Mouse (Mus musculus): Measurements from ENCODE around the gene Olfr631.
A peak's percentile ranks its signal among the peaks of the same experiment; 100 is the strongest.
"Not testable (repeated sequence)": the region's sequence is repeated elsewhere in the genome, so short reads cannot be mapped to it uniquely, and the experiment has no call there.

The Olfr631 gene

DNA sequence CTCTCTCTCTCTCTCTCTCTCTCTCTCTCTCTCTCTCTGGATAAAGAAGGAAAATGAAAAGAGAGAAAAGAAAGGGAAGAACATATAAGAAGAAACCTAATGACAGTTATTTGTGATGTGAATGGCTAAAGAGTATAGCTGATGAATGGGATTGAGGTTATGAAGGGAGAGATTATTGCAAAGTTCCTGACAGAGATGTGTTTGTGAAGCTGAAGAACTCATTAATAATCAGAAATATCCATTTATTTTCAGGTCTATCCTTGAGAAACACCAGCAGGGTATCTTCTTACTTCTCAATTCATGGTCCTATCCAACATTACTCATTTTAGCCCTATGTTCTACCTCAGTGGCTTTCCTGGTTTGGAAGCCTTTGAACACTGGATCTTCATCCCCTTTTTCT, at the start of gene Olfr631:
Gene Olfr631, plus strand, starts transcription at position 301 of the 400 bp plus-strand sequence.
- DNase-seq: no peak

DNA sequence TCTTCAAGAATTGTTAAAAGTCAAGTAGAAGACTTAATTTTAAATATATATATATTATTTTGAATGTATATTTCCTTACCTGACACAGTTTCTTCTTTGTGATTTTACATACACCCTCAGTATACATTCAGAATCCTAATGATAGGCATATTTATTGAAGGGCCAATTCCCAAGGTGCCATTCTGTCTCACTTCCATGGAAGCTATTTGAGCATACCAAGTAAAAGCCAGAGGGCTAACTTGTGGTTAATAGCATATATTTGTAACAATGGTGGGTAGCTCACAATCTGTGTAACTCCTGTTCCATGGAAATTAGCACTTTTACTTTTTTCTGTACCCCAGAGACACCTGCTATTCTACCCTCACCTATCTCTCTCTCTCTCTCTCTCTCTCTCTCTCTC, 42.5 kb upstream of the Olfr631 start, which contains the start of gene Olfr66:
Gene Olfr66, minus strand, starts transcription at position 101 of the 400 bp plus-strand sequence.
- DNase-seq: no peak

- DNase-seq: no peak
These were observed 34.2 kb upstream of the Olfr631 start, which contains the start of gene Olfr64 for GRCm38 (mm10) chr7:103894385-103894784. TSS of gene Olfr64 (minus strand) at chr7:103894485.

DNA sequence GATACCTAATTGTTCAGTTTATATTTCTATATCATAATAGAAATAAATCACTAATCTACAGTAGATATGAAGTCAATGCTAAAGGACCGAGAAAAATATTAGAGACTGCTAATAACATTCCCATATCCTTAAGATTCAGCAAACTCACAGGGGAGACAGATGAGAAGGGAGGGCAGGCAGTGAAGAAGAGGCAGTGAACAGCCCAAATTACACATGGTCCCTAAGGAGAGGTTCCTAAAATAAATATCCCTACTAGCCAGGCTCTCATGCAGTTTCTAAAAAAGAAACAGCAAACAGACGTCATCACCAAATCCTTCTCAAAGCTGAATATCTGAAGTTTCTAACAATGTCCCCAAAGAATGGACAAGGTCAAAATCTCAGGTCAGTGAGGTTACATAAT, 25.4 kb upstream of the Olfr631 start, which contains the start of gene Olfr65:
Gene Olfr65, plus strand, starts transcription at position 301 of the 400 bp plus-strand sequence.
- no peak for DNase-seq

DNA sequence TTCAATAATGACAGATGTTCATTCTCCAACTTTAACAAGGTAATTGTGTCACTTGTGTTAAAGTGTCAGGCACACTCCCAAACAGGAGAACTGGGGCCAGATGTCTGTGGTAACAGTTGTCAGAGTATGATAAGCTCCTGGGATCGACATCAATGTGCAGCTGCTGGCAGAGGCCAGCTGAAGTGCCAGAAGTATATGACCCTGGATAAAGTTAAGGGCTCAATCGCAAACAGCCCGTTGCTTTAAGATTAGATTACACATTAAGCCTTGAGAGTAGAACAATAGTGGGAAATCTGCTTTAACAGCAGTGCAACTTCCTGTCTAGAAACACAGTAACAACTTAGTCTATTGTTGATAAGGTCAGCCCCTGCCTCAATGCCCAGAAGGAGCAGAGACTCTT, 18.6 kb upstream of the Olfr631 start:
- DNase-seq: peak; percentile 86

DNA sequence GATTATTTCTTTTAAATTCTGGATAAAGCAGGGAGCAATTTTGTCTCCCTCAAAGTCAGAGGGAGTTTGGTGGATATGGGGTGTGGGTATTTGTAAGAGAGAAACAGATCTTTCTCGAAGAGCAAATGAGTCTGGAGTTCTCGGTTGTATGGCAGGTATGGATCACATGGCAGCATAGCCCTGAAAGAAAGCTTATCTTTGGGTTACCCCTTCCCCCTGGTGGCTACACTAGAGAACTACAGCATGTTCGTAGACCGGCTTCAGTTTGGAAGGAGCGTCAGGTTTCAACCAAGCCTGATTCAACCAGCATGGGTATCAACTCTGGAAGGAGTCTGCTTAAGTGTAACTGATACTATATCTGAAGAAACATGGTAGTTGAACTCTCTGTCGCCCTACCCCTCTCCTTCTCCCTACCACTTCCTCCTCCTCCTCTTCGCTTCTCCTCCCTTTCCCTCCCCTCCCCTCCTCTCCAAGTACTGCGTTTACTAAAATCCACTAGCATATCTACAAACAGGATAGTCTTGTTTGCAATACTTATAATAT, 15.6 kb upstream of the Olfr631 start:
- no peak for DNase-seq

DNA sequence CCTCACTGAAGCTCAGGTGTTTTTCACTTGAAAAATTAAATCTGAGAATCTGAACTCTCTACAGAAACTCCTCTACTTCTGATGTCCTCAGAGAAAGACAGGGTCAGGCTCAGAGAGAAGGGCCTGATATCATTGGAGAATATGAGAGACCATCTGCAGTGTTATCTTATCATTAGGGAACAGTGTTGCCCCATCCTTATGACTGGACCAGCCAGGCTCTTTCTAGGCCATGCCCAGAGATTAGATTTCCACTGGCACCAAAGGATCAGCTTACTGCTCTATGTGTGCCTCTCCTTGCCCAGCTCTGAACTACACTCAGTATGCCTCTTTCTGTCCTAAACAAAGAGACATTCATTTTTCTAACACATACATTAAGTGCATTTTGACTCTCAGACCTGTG, 13.3 kb upstream of the Olfr631 start:
- DNase-seq: no peak

DNA sequence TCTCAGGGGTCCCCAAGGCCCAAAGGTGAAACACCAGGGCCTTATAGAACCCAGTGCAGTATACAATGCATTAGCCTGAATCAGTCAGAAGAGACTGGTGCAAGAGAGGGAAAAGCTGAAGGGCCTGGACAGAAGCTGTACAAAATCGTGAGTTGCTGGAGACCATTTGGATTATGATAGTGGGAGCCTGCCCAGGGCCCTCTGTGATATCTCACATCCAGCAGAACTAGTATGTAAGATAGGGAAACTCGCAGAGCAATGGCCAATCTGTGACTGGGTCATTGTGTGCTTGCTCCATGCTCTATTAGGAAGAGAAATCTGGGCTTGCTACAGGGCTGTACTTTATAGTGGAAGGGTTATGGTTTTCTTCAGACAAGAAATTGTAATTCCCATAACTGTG, 5.6 kb downstream of the Olfr631 start, which contains the start of gene Olfr632:
Gene Olfr632, plus strand, starts transcription at position 84 of the 400 bp plus-strand sequence.
- DNase-seq: no peak

GRCm38 (mm10) chr7:103942730-103943129, 14.1 kb downstream of the Olfr631 start:
- no peak for DNase-seq

GRCm38 (mm10) chr7:103944137-103944536, 15.5 kb downstream of the Olfr631 start, which contains the start of gene Olfr633:
TSS of gene Olfr633 (plus strand) at chr7:103944437.
- DNase-seq: no peak

DNA sequence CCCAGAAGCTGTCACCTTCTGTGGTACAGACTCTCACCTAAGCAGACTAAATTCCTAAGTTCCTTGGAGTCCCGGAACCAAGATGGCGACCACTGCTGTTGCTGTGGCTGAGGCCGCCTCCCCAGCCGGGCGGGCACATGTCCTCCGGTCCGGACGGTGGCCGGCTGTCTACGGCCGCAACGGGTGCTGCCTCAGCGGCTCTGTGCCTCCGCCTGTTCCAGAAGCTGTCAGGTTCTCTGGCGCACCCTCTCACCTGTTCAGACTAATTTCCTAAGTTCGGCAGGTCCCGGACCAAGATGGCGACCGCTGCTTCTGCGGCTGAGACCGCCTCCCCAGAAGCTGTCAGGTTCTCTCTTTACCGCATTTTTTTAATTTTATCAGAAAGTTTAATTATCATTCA, 38.2 kb downstream of the Olfr631 start:
- DNase-seq: not testable (repeated sequence)

DNA sequence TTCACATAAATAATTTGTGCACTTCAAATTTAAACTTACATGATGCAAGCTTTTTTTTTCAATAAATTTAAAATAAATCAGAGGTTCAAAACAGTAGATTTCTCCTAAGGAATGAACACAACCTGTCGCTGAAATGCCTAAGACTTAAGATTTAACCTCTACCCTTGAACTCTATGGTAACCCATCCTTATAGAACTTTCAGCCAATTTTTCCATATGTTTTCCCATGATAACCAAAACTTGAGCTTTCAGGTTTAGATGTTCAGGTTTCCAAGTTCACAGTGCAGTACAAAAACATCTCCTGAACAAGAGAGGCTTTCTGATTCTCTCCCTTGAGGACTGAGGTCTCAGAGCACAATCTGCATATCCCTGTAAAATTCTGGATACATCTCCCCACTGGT, 42.2 kb downstream of the Olfr631 start, which contains the start of gene Olfr635:
Gene Olfr635, plus strand, starts transcription at position 301 of the 400 bp plus-strand sequence.
- no peak for DNase-seq

GRCm38 (mm10) chr7:103971782-103972181, 43.2 kb downstream of the Olfr631 start:
- DNase-seq: no peak
